Mouse (Mus musculus) kidney, adult 2 months (tissue): ENCODE measurements at regions not wholly inside any gene's neighbourhood (a gene's known extent, or its start where the extent isn't known, plus 50 kb on each side); places are given as distances from the start of the nearest gene placed in this dataset.

Source experiments
- DNase-seq: peaks from one replicate; pipeline ENCODE4 v3.0.0; 2021
- H3K27ac ChIP-seq: fragments of 200-500 bp; 2 replicates; pipeline ENCODE4 v1.5.1; 2012; ENCODE audit warnings: low read depth, low read length, control low read depth, inconsistent platforms; ENCODE audit not compliant: insufficient read depth
- H3K27me3 ChIP-seq: fragments of 200-500 bp; replicated peaks from 2 replicates; pipeline ENCODE4 v1.6.1; 2012; ENCODE audit warnings: mild to moderate bottlenecking, moderate library complexity, low read length, inconsistent platforms; ENCODE audit not compliant: control insufficient read depth, insufficient read depth
- H3K36me3 ChIP-seq: fragments of 200-500 bp; 2 replicates; pipeline ENCODE4 v1.6.1; 2012; ENCODE audit warnings: mild to moderate bottlenecking, moderate library complexity, low read length, inconsistent platforms; ENCODE audit not compliant: control insufficient read depth, insufficient read depth
- H3K4me1 ChIP-seq: fragments of 200-500 bp; 2 replicates; pipeline ENCODE4 v1.6.1; 2011; ENCODE audit warnings: low read length; ENCODE audit not compliant: control insufficient read depth, insufficient read depth
- H3K4me3 ChIP-seq: fragments of 200-500 bp; 2 replicates; pipeline ENCODE4 v1.5.1; 2011; ENCODE audit warnings: mild to moderate bottlenecking, low read depth, low read length, control low read depth; ENCODE audit not compliant: insufficient read depth
- CTCF ChIP-seq: fragments of 200-500 bp; conservative IDR thresholded peaks from 2 replicates; pipeline ENCODE4 v1.5.1; 2011; ENCODE audit warnings: low read depth, mild to moderate bottlenecking, control low read depth, low read length, moderate library complexity, mixed read lengths; ENCODE audit not compliant: insufficient read depth, insufficient read length
- POLR2A ChIP-seq: fragments of 200-500 bp; IDR thresholded peaks from one replicate; pipeline ENCODE4 v1.6.1; 2011; ENCODE audit warnings: low read depth, low read length, control low read depth
- WGBS: fragments of 180-500 bp; shearing (Covaris S2); methylation state at CpG from one replicate; pipeline ENCODE4 v1.1.7; 2018; 5-methylcytosine and 5-hydroxymethylcytosine counted together

DNA sequence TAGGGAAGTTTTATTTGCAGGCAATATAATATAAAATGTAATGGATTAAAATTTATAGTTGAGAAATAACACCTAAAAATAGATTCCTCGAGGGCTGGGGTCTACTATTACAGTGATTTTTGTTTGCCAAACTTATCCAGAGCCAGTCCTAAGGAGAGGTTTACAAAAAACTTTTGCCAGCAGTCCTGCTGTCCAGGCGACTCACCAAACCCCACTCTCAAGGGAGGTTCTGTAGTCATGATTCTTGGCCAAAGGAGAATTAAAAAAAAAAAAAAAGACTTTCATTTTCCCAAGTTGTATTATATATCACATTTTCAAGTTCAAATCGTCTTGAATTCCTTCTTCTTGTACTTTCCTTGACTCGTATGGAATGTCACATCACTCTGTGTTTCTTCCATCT lies 1046.2 kb downstream of the Gsdmc2 start:
- TF ChIP-seq POLR2A: no peak
- no peak for TF ChIP-seq CTCF
- Histone ChIP-seq H3K27ac (no peak overlapping the region), H3K4me1 (no peaks in the 10 kb centered on the region), H3K36me3 (no peaks in the 10 kb centered on the region), H3K4me3 (no peak overlapping the region), H3K27me3 (no peaks in the 10 kb centered on the region)
- whole genome bisulfite sequencing: 79% methylated on average over 4 of the region's 4 CpGs
- DNase-seq: no peak

DNA sequence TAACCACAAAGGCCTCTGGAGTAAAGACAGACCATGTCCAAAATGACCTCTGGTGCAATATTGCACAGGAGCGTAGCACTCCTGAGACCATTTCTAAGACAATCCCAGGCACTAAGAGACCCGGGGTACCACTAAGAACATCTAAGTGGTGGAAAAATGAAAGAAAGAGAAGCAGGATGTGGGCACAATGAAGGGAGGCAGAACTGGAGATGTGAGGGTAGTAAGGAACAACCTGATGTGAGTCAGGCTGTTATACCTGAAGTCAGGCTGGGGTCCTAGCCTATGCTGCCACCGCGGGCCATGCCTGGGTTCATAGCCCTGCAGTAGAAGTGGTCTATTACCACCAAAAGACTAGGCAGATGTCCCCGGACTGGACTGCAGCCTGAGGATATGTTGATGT lies 1051.4 kb downstream of the Gsdmc2 start:
- H3K27ac ChIP-seq: no peak overlapping the region
- no peak for DNase-seq
- H3K4me3 ChIP-seq: no peak overlapping the region
- H3K36me3 ChIP-seq: no peaks in the 10 kb centered on the region
- no peaks in the 10 kb centered on the region; the same call in 1 of the 2 replicates for H3K4me1 ChIP-seq
- WGBS: 96% methylated on average over 5 of the region's 5 CpGs
- H3K27me3 ChIP-seq: no peaks in the 10 kb centered on the region
- TF ChIP-seq POLR2A (no peak), CTCF (no peak)

DNA sequence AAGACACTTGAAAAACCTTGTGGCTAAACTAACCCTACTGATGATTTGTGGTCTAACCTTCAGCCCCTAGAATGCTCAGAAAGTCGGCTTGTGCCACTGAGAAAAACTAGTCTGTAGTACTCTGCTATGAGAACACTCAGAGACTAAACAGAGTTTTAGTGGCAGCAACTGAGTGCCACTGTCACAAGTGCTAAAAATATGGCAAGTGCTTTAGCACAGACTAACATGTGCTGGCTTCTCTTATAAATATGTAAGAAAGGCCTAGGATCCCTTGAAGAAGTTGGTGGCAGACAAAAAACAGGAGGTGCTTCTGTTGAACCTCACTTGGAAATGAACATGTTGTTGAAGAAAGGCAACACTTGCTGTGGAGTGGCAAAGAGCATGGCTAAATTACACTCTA lies 1052.9 kb downstream of the Gsdmc2 start:
- WGBS: 67% methylated on average over 1 of the region's 1 CpGs
- TF ChIP-seq CTCF (no peak), POLR2A (no peak)
- Histone ChIP-seq H3K27me3 (no peaks in the 10 kb centered on the region), H3K36me3 (no peaks in the 10 kb centered on the region), H3K4me1 (no peaks in the 10 kb centered on the region; the same call in 1 of the 2 replicates), H3K27ac (no peak overlapping the region), H3K4me3 (no peak overlapping the region)
- no peak for DNase-seq

DNA sequence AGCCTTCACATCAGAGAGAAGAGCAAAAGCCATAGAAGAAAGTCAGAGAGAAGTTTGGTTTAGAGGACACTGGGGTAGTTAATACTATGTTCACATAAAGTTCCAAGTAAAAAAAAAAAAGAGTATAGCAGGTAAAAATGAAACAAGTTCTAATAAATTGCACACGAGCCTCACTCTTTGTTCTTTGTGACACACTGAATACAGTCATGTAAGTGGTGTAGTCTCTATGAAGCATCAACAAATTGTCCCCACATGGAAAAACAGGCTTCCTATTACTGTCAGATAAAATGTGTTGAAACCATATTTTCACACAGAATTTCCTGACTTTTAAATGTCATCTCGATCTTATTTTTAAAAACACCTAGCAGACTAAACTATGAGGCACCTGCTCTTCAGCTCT lies 1057.2 kb downstream of the Gsdmc2 start:
- TF ChIP-seq POLR2A (no peak), CTCF (no peak)
- H3K27me3 ChIP-seq: no peaks in the 10 kb centered on the region
- no peak overlapping the region for H3K27ac ChIP-seq
- no peaks in the 10 kb centered on the region; the same call in 1 of the 2 replicates for H3K4me1 ChIP-seq
- 86% methylated on average over 2 of the region's 2 CpGs for WGBS
- H3K4me3 ChIP-seq: no peak overlapping the region
- DNase-seq: no peak
- H3K36me3 ChIP-seq: no peaks in the 10 kb centered on the region

DNA sequence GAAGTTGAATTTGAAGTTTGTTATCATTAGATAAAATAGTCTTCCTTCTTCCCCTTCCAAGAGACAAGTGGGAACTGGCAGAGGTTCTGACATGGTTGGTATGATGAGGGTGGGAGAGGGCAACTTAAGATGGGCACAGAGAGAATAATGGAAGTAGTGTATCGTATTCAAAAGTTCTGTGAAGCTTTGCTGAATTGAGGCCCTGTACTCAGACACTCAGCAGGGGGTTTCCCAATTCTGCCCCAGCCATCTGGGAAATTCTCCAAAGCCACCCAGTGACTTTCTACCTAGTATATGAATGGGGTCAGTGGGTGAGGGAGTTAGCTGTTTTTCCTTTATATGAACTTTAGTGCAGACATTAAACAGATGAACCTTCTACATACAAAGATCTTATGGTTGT lies 1058.7 kb downstream of the Gsdmc2 start:
- H3K36me3 ChIP-seq: no peaks in the 10 kb centered on the region
- H3K27ac ChIP-seq: no peak overlapping the region
- no peaks in the 10 kb centered on the region for H3K27me3 ChIP-seq
- H3K4me1 ChIP-seq: no peaks in the 10 kb centered on the region; the same call in 1 of the 2 replicates
- H3K4me3 ChIP-seq: no peak overlapping the region
- no peak for DNase-seq
- WGBS: 83% methylated on average over 1 of the region's 1 CpGs
- TF ChIP-seq POLR2A (no peak), CTCF (no peak)

DNA sequence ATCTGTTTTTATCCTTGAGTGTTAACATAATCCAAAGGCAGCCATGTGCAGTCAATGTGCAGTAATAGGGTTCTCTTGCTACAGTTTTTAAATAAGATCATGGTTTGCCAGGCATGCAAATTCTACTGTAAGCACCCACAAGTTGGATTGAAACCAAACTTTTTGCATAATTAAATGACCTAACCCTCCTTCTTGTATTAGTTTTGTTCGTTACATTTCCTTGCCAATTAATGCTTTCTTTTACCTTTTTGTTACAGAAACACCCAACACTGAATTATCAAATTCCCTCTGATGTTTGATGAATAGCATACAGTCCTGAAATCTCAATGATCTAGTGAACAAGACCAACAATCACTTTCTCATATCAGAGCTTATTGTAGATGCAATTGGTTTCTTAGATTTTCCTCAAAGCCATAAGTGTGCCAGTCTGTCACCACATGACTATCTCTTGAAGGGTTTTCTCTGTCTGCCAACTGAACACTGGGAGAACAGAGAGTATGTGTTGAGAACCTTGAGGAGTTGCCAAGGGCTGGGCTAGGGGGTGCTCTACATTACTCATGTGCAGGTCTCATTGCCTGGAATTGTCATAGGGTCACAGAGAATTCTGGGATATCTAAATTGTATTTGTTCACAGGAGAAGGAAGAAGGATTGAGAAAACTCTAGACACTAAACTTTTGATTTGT lies 1060.4 kb downstream of the Gsdmc2 start:
- Histone ChIP-seq H3K4me1 (no peaks in the 10 kb centered on the region), H3K27ac (no peak overlapping the region), H3K27me3 (no peaks in the 10 kb centered on the region), H3K36me3 (no peaks in the 10 kb centered on the region), H3K4me3 (no peak overlapping the region)
- TF ChIP-seq CTCF: no peak
- no peak for TF ChIP-seq POLR2A
- DNase-seq: no peak
- 62% methylated on average over 1 of the region's 1 CpGs for WGBS

DNA sequence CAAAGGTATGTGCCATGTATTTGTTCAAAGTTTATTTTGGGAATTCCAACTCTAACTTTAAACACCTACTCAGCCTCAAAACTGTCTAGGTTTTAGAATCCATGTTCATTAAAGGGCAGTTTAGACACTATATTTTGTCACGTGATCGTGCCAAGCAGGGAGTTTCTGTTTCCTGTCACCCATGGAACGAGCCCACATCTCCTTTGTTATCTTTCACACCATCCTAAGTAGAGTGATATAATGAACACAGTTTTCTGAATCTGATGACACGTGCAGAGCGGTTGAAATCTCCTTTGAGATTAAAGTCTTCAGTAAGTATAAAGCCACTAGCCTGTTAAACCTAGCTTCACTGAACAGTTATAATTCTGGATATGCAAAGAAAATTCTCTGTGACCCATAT lies 1066.1 kb downstream of the Gsdmc2 start:
- Histone ChIP-seq H3K27me3 (no peaks in the 10 kb centered on the region), H3K36me3 (no peaks in the 10 kb centered on the region), H3K4me3 (no peak overlapping the region), H3K4me1 (no peaks in the 10 kb centered on the region), H3K27ac (no peak overlapping the region)
- WGBS: 80% methylated on average over 5 of the region's 5 CpGs
- TF ChIP-seq CTCF (no peak), POLR2A (no peak)
- DNase-seq: no peak
